Mouse (Mus musculus): ENCODE results near the gene Brms1. TPM values are rescaled to one million over a fixed set of nuclear protein-coding genes. Genes with fewer than 3 reads are reported as not detected.

Gene Brms1
- polyA plus RNA-seq, 1 experiment from 2014 or later = 66.1 TPM

GRCm38 (mm10) chr19:5068570-5069234, 27.5 kb downstream of the Brms1 start:
- Histone ChIP-seq H3K9me3 (ENCODE audit: control insufficient read depth, low read length) (no peaks in the 10 kb centered on the region), H3K27ac (ENCODE audit: low read depth, low read length) (no peak overlapping the region), H3K4me1 (ENCODE audit: control insufficient read depth, insufficient read depth, low read length) (peaks cover 24% of the 10 kb centered on the region), H3K4me2 (peak overlapping the region; percentile 78), H3K4me3 (ENCODE audit: low read depth, low read length) (peak overlapping the region; percentile 33), H3K27me3 (ENCODE audit: control insufficient read depth, insufficient read depth, low read length) (peaks cover 39% of the 10 kb centered on the region), H3K9ac (ENCODE audit: low read length) (peak overlapping the region; percentile 56), H3K36me3 (ENCODE audit: control insufficient read depth, insufficient read depth, low read length) (no peaks in the 10 kb centered on the region)
- peak; percentile 90 for DNase-seq (ENCODE audit: low spot score, missing footprints)
- no peak for ATAC-seq (ENCODE audit: low FRiP score)
- 43% methylated on average over 21 of the region's 21 CpGs for WGBS

- DNase-seq (ENCODE audit: low spot score, missing footprints) (no peak), ATAC-seq (ENCODE audit: low FRiP score) (no peak)
- 90% methylated on average over 5 of the region's 5 CpGs for WGBS
- H3K9me3 ChIP-seq (ENCODE audit: control insufficient read depth, low read length) = no peaks in the 10 kb centered on the region
- H3K36me3 ChIP-seq (ENCODE audit: control insufficient read depth, insufficient read depth, low read length) = no peaks in the 10 kb centered on the region
- H3K4me2 ChIP-seq = no peak overlapping the region
- peaks cover 24% of the 10 kb centered on the region for H3K4me1 ChIP-seq (ENCODE audit: control insufficient read depth, insufficient read depth, low read length)
- H3K4me3 ChIP-seq (ENCODE audit: low read depth, low read length) = no peak overlapping the region
- no peak overlapping the region for H3K27ac ChIP-seq (ENCODE audit: low read depth, low read length)
- peaks cover 39% of the 10 kb centered on the region for H3K27me3 ChIP-seq (ENCODE audit: control insufficient read depth, insufficient read depth, low read length)
- H3K9ac ChIP-seq (ENCODE audit: low read length) = no peak overlapping the region
These were observed 28.3 kb downstream of the Brms1 start for GRCm38 (mm10) chr19:5069486-5069885.

GRCm38 (mm10) chr19:5069978-5070377, 28.8 kb downstream of the Brms1 start:
- ATAC-seq (ENCODE audit: low FRiP score) = no peak

GRCm38 (mm10) chr19:5071077-5071476, 29.9 kb downstream of the Brms1 start:
- peak overlapping the region; percentile 63 for H3K27ac ChIP-seq (ENCODE audit: low read depth, low read length)
- H3K4me1 ChIP-seq (ENCODE audit: control insufficient read depth, insufficient read depth, low read length) = peaks cover 24% of the 10 kb centered on the region
- peak overlapping the region; percentile 56 for H3K9ac ChIP-seq (ENCODE audit: low read length)
- peaks cover 39% of the 10 kb centered on the region for H3K27me3 ChIP-seq (ENCODE audit: control insufficient read depth, insufficient read depth, low read length)
- peak overlapping the region; percentile 34 for H3K4me3 ChIP-seq (ENCODE audit: low read depth, low read length)
- H3K36me3 ChIP-seq (ENCODE audit: control insufficient read depth, insufficient read depth, low read length) = no peaks in the 10 kb centered on the region
- H3K9me3 ChIP-seq (ENCODE audit: control insufficient read depth, low read length) = no peaks in the 10 kb centered on the region
- WGBS = 9% methylated on average over 11 of the region's 11 CpGs
- peak; percentile 88 for DNase-seq (ENCODE audit: low spot score, missing footprints)
- no peak for ATAC-seq (ENCODE audit: low FRiP score)
- peak overlapping the region; percentile 60 for H3K4me2 ChIP-seq

More at GRCm38 (mm10) chr19:5069978-5070377, 28.8 kb downstream of the Brms1 start:
- Histone ChIP-seq H3K4me2 (no peak overlapping the region), H3K27me3 (ENCODE audit: control insufficient read depth, insufficient read depth, low read length) (peaks cover 39% of the 10 kb centered on the region), H3K4me1 (ENCODE audit: control insufficient read depth, insufficient read depth, low read length) (peaks cover 24% of the 10 kb centered on the region), H3K36me3 (ENCODE audit: control insufficient read depth, insufficient read depth, low read length) (no peaks in the 10 kb centered on the region), H3K9me3 (ENCODE audit: control insufficient read depth, low read length) (no peaks in the 10 kb centered on the region), H3K27ac (ENCODE audit: low read depth, low read length) (no peak overlapping the region), H3K4me3 (ENCODE audit: low read depth, low read length) (no peak overlapping the region), H3K9ac (ENCODE audit: low read length) (no peak overlapping the region)
- DNase-seq (ENCODE audit: low spot score, missing footprints) = no peak
- WGBS = 82% methylated on average over 7 of the region's 7 CpGs

- ATAC-seq (ENCODE audit: low FRiP score) (peak; percentile 87), DNase-seq (ENCODE audit: low spot score, missing footprints) (peak; percentile 96)
- H3K4me2 ChIP-seq = peak overlapping the region; percentile 60
- peak overlapping the region; percentile 34 for H3K4me3 ChIP-seq (ENCODE audit: low read depth, low read length)
- no peaks in the 10 kb centered on the region for H3K36me3 ChIP-seq (ENCODE audit: control insufficient read depth, insufficient read depth, low read length)
- H3K9me3 ChIP-seq (ENCODE audit: control insufficient read depth, low read length) = no peaks in the 10 kb centered on the region
- H3K9ac ChIP-seq (ENCODE audit: low read length) = peak overlapping the region; percentile 56
- peaks cover 39% of the 10 kb centered on the region for H3K27me3 ChIP-seq (ENCODE audit: control insufficient read depth, insufficient read depth, low read length)
- H3K27ac ChIP-seq (ENCODE audit: low read depth, low read length) = peak overlapping the region; percentile 63
- peaks cover 24% of the 10 kb centered on the region for H3K4me1 ChIP-seq (ENCODE audit: control insufficient read depth, insufficient read depth, low read length)
- WGBS = under 1% methylated on average over 39 of the region's 40 CpGs
These were observed 30.6 kb downstream of the Brms1 start for GRCm38 (mm10) chr19:5071545-5072369.

GRCm38 (mm10) chr19:5072389-5073019, 31.4 kb downstream of the Brms1 start:
- Histone ChIP-seq H3K36me3 (ENCODE audit: control insufficient read depth, insufficient read depth, low read length) (no peaks in the 10 kb centered on the region), H3K9me3 (ENCODE audit: control insufficient read depth, low read length) (no peaks in the 10 kb centered on the region), H3K4me1 (ENCODE audit: control insufficient read depth, insufficient read depth, low read length) (peaks cover 24% of the 10 kb centered on the region), H3K4me3 (ENCODE audit: low read depth, low read length) (peak overlapping the region; percentile 34), H3K4me2 (peak overlapping the region; percentile 60), H3K27me3 (ENCODE audit: control insufficient read depth, insufficient read depth, low read length) (peaks cover 34% of the 10 kb centered on the region), H3K27ac (ENCODE audit: low read depth, low read length) (no peak overlapping the region), H3K9ac (ENCODE audit: low read length) (peak overlapping the region; percentile 56; the same call in 1 of the 2 replicates)
- WGBS = 3% methylated on average over 20 of the region's 20 CpGs
- ATAC-seq (ENCODE audit: low FRiP score) (peak; percentile 17; the same call in 1 of the 2 replicates), DNase-seq (ENCODE audit: low spot score, missing footprints) (no peak)

GRCm38 (mm10) chr19:5073028-5073427, 31.9 kb downstream of the Brms1 start:
- Histone ChIP-seq H3K27ac (ENCODE audit: low read depth, low read length) (no peak overlapping the region), H3K9ac (ENCODE audit: low read length) (no peak overlapping the region), H3K27me3 (ENCODE audit: control insufficient read depth, insufficient read depth, low read length) (peaks cover 28% of the 10 kb centered on the region), H3K4me2 (peak overlapping the region; percentile 60; the same call in 1 of the 2 replicates), H3K36me3 (ENCODE audit: control insufficient read depth, insufficient read depth, low read length) (no peaks in the 10 kb centered on the region), H3K4me3 (ENCODE audit: low read depth, low read length) (no peak overlapping the region), H3K4me1 (ENCODE audit: control insufficient read depth, insufficient read depth, low read length) (peaks cover 19% of the 10 kb centered on the region), H3K9me3 (ENCODE audit: control insufficient read depth, low read length) (no peaks in the 10 kb centered on the region)
- 2% methylated on average over 14 of the region's 15 CpGs for WGBS
- ATAC-seq (ENCODE audit: low FRiP score) (no peak), DNase-seq (ENCODE audit: low spot score, missing footprints) (peak; percentile 98)

GRCm38 (mm10) chr19:5073518-5073917, 32.4 kb downstream of the Brms1 start:
- peaks cover 14% of the 10 kb centered on the region for H3K4me1 ChIP-seq (ENCODE audit: control insufficient read depth, insufficient read depth, low read length)
- no peaks in the 10 kb centered on the region for H3K9me3 ChIP-seq (ENCODE audit: control insufficient read depth, low read length)
- no peak overlapping the region for H3K4me3 ChIP-seq (ENCODE audit: low read depth, low read length)
- no peak for ATAC-seq (ENCODE audit: low FRiP score)
- H3K4me2 ChIP-seq = no peak overlapping the region
- 48% methylated on average over 5 of the region's 5 CpGs for WGBS
- H3K27ac ChIP-seq (ENCODE audit: low read depth, low read length) = no peak overlapping the region
- H3K36me3 ChIP-seq (ENCODE audit: control insufficient read depth, insufficient read depth, low read length) = no peaks in the 10 kb centered on the region
- DNase-seq (ENCODE audit: low spot score, missing footprints) = peak; percentile 84
- H3K9ac ChIP-seq (ENCODE audit: low read length) = no peak overlapping the region
- H3K27me3 ChIP-seq (ENCODE audit: control insufficient read depth, insufficient read depth, low read length) = peaks cover 23% of the 10 kb centered on the region

Data from midbrain, embryonic 11.5 days (tissue).